Mouse (Mus musculus): ENCODE results near the gene Tnfrsf25.

- no peak for TF ChIP-seq EP300 (IDR thresholded peaks at IDR 0.05; ENCODE audit: low read length)
- TF ChIP-seq CTCF (conservative IDR thresholded peaks at IDR 0.05 in 1 of 2, IDR thresholded peaks at IDR 0.05 in 1 of 2; ENCODE audit: low read depth in 2 of 2, low read length in 2 of 2), result no peak
- TF ChIP-seq POLR2A (IDR thresholded peaks at IDR 0.05; ENCODE audit: low read depth, low read length), result no peak
- no peak for TF ChIP-seq ELF1 (IDR thresholded peaks at IDR 0.05; ENCODE audit: low read depth, low read length)
- TF ChIP-seq E2F4 (IDR thresholded peaks at IDR 0.05; ENCODE audit: insufficient replicate concordance, low read depth, low read length), result no peak
- no peak for TF ChIP-seq MXI1 (IDR thresholded peaks at IDR 0.05; ENCODE audit: low read depth, low read length)
- TF ChIP-seq KAT2A (IDR thresholded peaks at IDR 0.05; ENCODE audit: insufficient replicate concordance, low read length), result no peak
- TF ChIP-seq MAFK (IDR thresholded peaks at IDR 0.05; ENCODE audit: insufficient replicate concordance, low read length), result no peak
- TF ChIP-seq NRF1 (IDR thresholded peaks at IDR 0.05; ENCODE audit: low read depth, low read length), result no peak
- no peak for TF ChIP-seq BHLHE40 (IDR thresholded peaks at IDR 0.05; ENCODE audit: low read depth, low read length)
- no peak for TF ChIP-seq POLR2AphosphoS2 (IDR thresholded peaks at IDR 0.05; ENCODE audit: low read depth, low read length)
Observed at GRCm38 (mm10) chr4:152110689-152111088, 5.0 kb upstream of the Tnfrsf25 start.
